Mouse (Mus musculus): ENCODE data around the gene Gm5039.
"Not testable (repeated sequence)": the region's sequence is repeated elsewhere in the genome, so short reads cannot be mapped to it uniquely, and the experiment has no call there.

Gene Gm5039

GRCm38 (mm10) chr12:88323926-88324325 lies at the start of gene Gm5039:
Gene Gm5039 (minus strand): TSS chr12:88324026.
- DNase-seq (ENCODE audit: low read depth, low spot score) = not testable (repeated sequence)

GRCm38 (mm10) chr12:88372018-88372417 lies 48.2 kb upstream of the Gm5039 start:
- no peak for DNase-seq (ENCODE audit: low read depth, low spot score)

GRCm38 (mm10) chr12:88370321-88370720 lies 46.5 kb upstream of the Gm5039 start:
- not testable (repeated sequence) for DNase-seq (ENCODE audit: low read depth, low spot score)

GRCm38 (mm10) chr12:88369690-88370089 lies 45.9 kb upstream of the Gm5039 start:
- not testable (repeated sequence) for DNase-seq (ENCODE audit: low read depth, low spot score)

GRCm38 (mm10) chr12:88368618-88369017 lies 44.8 kb upstream of the Gm5039 start:
- DNase-seq (ENCODE audit: low read depth, low spot score) = no peak

- DNase-seq (ENCODE audit: low read depth, low spot score) = no peak
Measured at GRCm38 (mm10) chr12:88367673-88368072, 43.8 kb upstream of the Gm5039 start.

GRCm38 (mm10) chr12:88361120-88361445 lies 37.3 kb upstream of the Gm5039 start:
- DNase-seq (ENCODE audit: low read depth, low spot score) = no peak

- DNase-seq (ENCODE audit: low read depth, low spot score) = peak; percentile 88
Measured at GRCm38 (mm10) chr12:88360441-88361119, 36.8 kb upstream of the Gm5039 start, which contains the start of gene Adck1. Gene Adck1 (plus strand): TSS chr12:88360554.

GRCm38 (mm10) chr12:88354182-88354702 lies 30.4 kb upstream of the Gm5039 start:
- no peak for DNase-seq (ENCODE audit: low read depth, low spot score)

GRCm38 (mm10) chr12:88341286-88341685 lies 17.5 kb upstream of the Gm5039 start:
- not testable (repeated sequence) for DNase-seq (ENCODE audit: low read depth, low spot score)

- not testable (repeated sequence) for DNase-seq (ENCODE audit: low read depth, low spot score)
Measured at GRCm38 (mm10) chr12:88336662-88337413, 13.0 kb upstream of the Gm5039 start.

GRCm38 (mm10) chr12:88314556-88314955 lies 9.3 kb downstream of the Gm5039 start:
- no peak for DNase-seq (ENCODE audit: low read depth, low spot score)

GRCm38 (mm10) chr12:88297171-88297570 lies 26.7 kb downstream of the Gm5039 start:
- DNase-seq (ENCODE audit: low read depth, low spot score) = not testable (repeated sequence)

- DNase-seq (ENCODE audit: low read depth, low spot score) = not testable (repeated sequence)
Measured at GRCm38 (mm10) chr12:88293082-88293481, 30.7 kb downstream of the Gm5039 start.

- not testable (repeated sequence) for DNase-seq (ENCODE audit: low read depth, low spot score)
Measured at GRCm38 (mm10) chr12:88285224-88285623, 38.6 kb downstream of the Gm5039 start.

- DNase-seq (ENCODE audit: low read depth, low spot score) = not testable (repeated sequence)
Measured at GRCm38 (mm10) chr12:88274400-88274799, 49.4 kb downstream of the Gm5039 start, which contains the start of gene Gm5662. Gene Gm5662 (minus strand): TSS chr12:88274500.

Data from CD4-positive helper T cell, adult 2 months (primary cell).